Mouse (Mus musculus) olfactory bulb, adult 2 months (tissue): Measurements from ENCODE around the gene Pmf1.

Experiments used
- CTCF ChIP-seq: fragments of 200-500 bp; IDR thresholded peaks from 2 replicates; pipeline ENCODE4 v1.5.1; 2012; ENCODE audit warnings: low read depth, mild to moderate bottlenecking, low read length, moderate library complexity; ENCODE audit not compliant: insufficient read depth
- POLR2A ChIP-seq: fragments of 200-500 bp; IDR thresholded peaks from 2 replicates; pipeline ENCODE4 v1.6.1; 2012; ENCODE audit warnings: mild to moderate bottlenecking, low read depth, low read length, moderate library complexity; ENCODE audit not compliant: insufficient read depth

DNA sequence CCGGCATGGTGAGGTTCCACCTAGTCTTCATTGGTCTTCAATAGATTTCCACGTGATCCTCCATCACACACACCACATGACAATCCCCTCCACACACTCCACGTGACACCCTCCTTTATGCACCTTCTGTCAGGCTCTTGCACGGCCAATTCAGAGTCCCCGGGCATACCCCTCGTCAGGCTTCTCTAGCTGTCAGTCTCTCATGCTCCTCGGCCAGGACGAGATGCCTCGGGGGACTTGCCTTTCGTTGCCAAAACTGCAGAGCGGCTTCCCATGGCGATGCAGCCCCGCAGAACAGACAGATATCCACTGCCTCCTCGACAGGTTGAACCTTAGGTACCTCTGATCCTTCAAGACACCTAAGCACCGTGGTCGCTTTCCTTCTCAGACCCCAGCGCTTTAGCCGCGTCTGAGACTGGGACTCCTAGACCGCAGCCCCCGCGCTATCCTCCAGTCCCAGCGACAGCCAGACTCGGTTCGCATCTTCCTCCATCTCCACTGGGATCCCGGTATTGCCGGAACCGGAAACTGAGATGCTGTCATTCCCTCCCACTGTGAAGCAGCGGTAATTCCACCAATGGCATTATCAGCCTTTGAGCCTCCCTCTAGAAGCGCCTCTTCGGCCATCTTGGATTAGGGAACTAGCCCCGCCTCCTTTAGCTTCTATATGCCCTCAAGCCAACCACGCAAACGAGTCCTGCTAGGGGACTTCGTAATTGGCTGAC, 14.6 kb upstream of the Pmf1 start, which contains the start of gene Slc25a44:
- TF ChIP-seq CTCF (no peak), POLR2A (peak; percentile 68)
